Mouse (Mus musculus) left cerebral cortex, postnatal 4 days (tissue): ENCODE data around the gene Mog. TPM values are rescaled to one million over a fixed set of nuclear protein-coding genes. Genes with fewer than 3 reads are reported as not detected.

ENCODE experiments used
- DNase-seq: peaks from one replicate; pipeline ENCODE4 v3.0.0-alpha.2; 2022
- intact Hi-C: fragments of 180-260 bp; cut with DNase I; formaldehyde crosslinking; loops from one replicate; pipeline ENCODE4 v1.15.1; 2025
- total RNA-seq, 2 experiments: library from RNA; stranded (reverse); gene quantifications; 2 replicates each; pipeline ENCODE4 v1.2.3; 2021

Gene Mog
- total RNA-seq: under 1 TPM in 1 of 2 experiments, not detected in 1; 0.20 TPM

- no peak for DNase-seq
- intact Hi-C loops: no loop called here
These were observed at the start of gene Mog for GRCm38 (mm10) chr17:37022628-37023576. Mog (minus strand) TSS chr17:37023398.

GRCm38 (mm10) chr17:37072730-37073276 lies 49.6 kb upstream of the Mog start:
- no peak for DNase-seq
- intact Hi-C loops: no loop called here

GRCm38 (mm10) chr17:37072080-37072729 lies 49.0 kb upstream of the Mog start:
- DNase-seq: no peak
- intact Hi-C loops: no loop called here

- intact Hi-C loops: no loop called here
- no peak for DNase-seq
These were observed 46.9 kb upstream of the Mog start for GRCm38 (mm10) chr17:37070121-37070520.

- intact Hi-C loops: no loop called here
- no peak for DNase-seq
These were observed 44.7 kb upstream of the Mog start for GRCm38 (mm10) chr17:37067861-37068260.

GRCm38 (mm10) chr17:37065993-37066392 lies 42.8 kb upstream of the Mog start:
- no peak for DNase-seq
- intact Hi-C loops: no loop called here

- intact Hi-C loops: no loop called here
- no peak for DNase-seq
These were observed 40.7 kb upstream of the Mog start for GRCm38 (mm10) chr17:37063686-37064495.

GRCm38 (mm10) chr17:37063063-37063462 lies 39.9 kb upstream of the Mog start:
- DNase-seq: no peak
- intact Hi-C loops: no loop called here

GRCm38 (mm10) chr17:37062101-37062641 lies 39.0 kb upstream of the Mog start:
- DNase-seq: no peak
- intact Hi-C loops: no loop called here

GRCm38 (mm10) chr17:37061435-37061834 lies 38.2 kb upstream of the Mog start:
- intact Hi-C loops: no loop called here
- DNase-seq: no peak

- no peak for DNase-seq
- intact Hi-C loops: no loop called here
These were observed 33.8 kb upstream of the Mog start for GRCm38 (mm10) chr17:37056957-37057356.

GRCm38 (mm10) chr17:37051745-37052144 lies 28.5 kb upstream of the Mog start:
- intact Hi-C loops: no loop called here
- DNase-seq: no peak

- intact Hi-C loops: no loop called here
- no peak for DNase-seq
These were observed 27.7 kb upstream of the Mog start for GRCm38 (mm10) chr17:37050876-37051275.

GRCm38 (mm10) chr17:37050399-37050798 lies 27.2 kb upstream of the Mog start:
- intact Hi-C loops: no loop called here

GRCm38 (mm10) chr17:37049570-37050310 lies 26.5 kb upstream of the Mog start:
- intact Hi-C loops: loop anchor here (5.0 kb wide), 1 partner anchor 102 kb away; no protein-coding TSS in a partner anchor
- DNase-seq: peak; percentile 80

More at GRCm38 (mm10) chr17:37050399-37050798, 27.2 kb upstream of the Mog start:
- peak; percentile 91 for DNase-seq

- no peak for DNase-seq
- intact Hi-C loops: loop anchor here (5.0 kb wide), 1 partner anchor 101 kb away; no protein-coding TSS in a partner anchor
These were observed 25.2 kb upstream of the Mog start for GRCm38 (mm10) chr17:37048383-37048782.

- intact Hi-C loops: loop anchor here (2.0 to 5.0 kb wide), 2 partner anchors 45 to 101 kb away; no protein-coding TSS in a partner anchor
- DNase-seq: no peak
These were observed 24.8 kb upstream of the Mog start for GRCm38 (mm10) chr17:37047981-37048380.

- no peak for DNase-seq
- intact Hi-C loops: loop anchor here (2.0 to 5.0 kb wide), 2 partner anchors 45 to 100 kb away; no protein-coding TSS in a partner anchor
These were observed 24.3 kb upstream of the Mog start for GRCm38 (mm10) chr17:37047332-37047976.
